Mouse (Mus musculus) effector memory CD4-positive, alpha-beta T cell, adult 7 months (primary cell): Measurements from ENCODE around the gene Kctd12b. TPM values are rescaled to one million over a fixed set of nuclear protein-coding genes. Genes with fewer than 3 reads are reported as not detected.

Source experiments
- polyA plus RNA-seq: library from polyadenylated mRNA; unstranded; fragments of 100-300 nt; shearing (Covaris generic); gene quantifications from one replicate; pipeline ENCODE4 v1.2.1, GENCODE M21; 2017

The Kctd12b gene
- not detected for polyA plus RNA-seq

GRCm38 (mm10) chrX:153695782-153696395, at the start of gene Kctd12b:
TSS of gene Kctd12b (minus strand) at chrX:153696391.

GRCm38 (mm10) chrX:153723110-153723916, 27.1 kb upstream of the Kctd12b start, which contains the start of gene Nbdy:
TSS of gene Nbdy (plus strand) at chrX:153723590.

Other genes starting within 250 kb of the Kctd12b start
- gene Ubqln2, start 198.2 kb downstream of the Kctd12b start, polyA plus RNA-seq = 6.9 TPM
- gene Cypt3, start 137.8 kb downstream of the Kctd12b start, polyA plus RNA-seq = not detected
- 42.4 TPM for gene Nbdy, start 27.2 kb upstream of the Kctd12b start, polyA plus RNA-seq
- gene Spin2c, start 135.8 kb upstream of the Kctd12b start, polyA plus RNA-seq = 2.3 TPM